Mouse (Mus musculus) stomach, embryonic 14.5 days (tissue): ENCODE measurements at regions not wholly inside any gene's neighbourhood (a gene's known extent, or its start where the extent isn't known, plus 50 kb on each side); places are given as distances from the start of the nearest gene placed in this dataset.

Source experiments
- ATAC-seq: fragments of 200-750 bp; cut with Nextera tagmentation; 2 replicates; pipeline ENCODE4 v1.8.0; 2017; ENCODE audit warnings: low read depth, moderate TSS enrichment; ENCODE audit not compliant: insufficient number of reproducible peaks, insufficient read depth, low FRiP score
- H3K27ac ChIP-seq: fragments of 300-500 bp; sonication (generic); 2 replicates; pipeline ENCODE4 v1.5.1; 2014; ENCODE audit warnings: mild to moderate bottlenecking, low read length, moderate library complexity, mixed read lengths
- H3K27me3 ChIP-seq: fragments of 300-500 bp; sonication (generic); 2 replicates; pipeline ENCODE4 v1.6.1; 2014; ENCODE audit warnings: low read length, control low read depth, mixed read lengths; ENCODE audit not compliant: control insufficient read depth, insufficient read depth
- H3K36me3 ChIP-seq: fragments of 300-500 bp; sonication (generic); 2 replicates; pipeline ENCODE4 v1.6.1; 2014; ENCODE audit warnings: mild to moderate bottlenecking, control low read depth, low read length, moderate library complexity, mixed read lengths; ENCODE audit not compliant: control insufficient read depth, insufficient read depth
- H3K4me1 ChIP-seq: fragments of 300-500 bp; sonication (generic); 2 replicates; pipeline ENCODE4 v1.6.1; 2014; ENCODE audit warnings: low read length, control low read depth, mixed read lengths; ENCODE audit not compliant: control insufficient read depth, insufficient read depth
- H3K4me2 ChIP-seq: fragments of 300-500 bp; sonication (generic); replicated peaks from 2 replicates; pipeline ENCODE4 v1.6.1; 2014; ENCODE audit warnings: low read depth, low read length, control low read depth
- H3K4me3 ChIP-seq: fragments of 300-500 bp; sonication (generic); 2 replicates; pipeline ENCODE4 v1.5.1; 2014; ENCODE audit warnings: low read depth, low read length, control low read depth
- H3K9ac ChIP-seq: fragments of 300-500 bp; sonication (generic); replicated peaks from 2 replicates; pipeline ENCODE4 v1.6.1; 2014; ENCODE audit warnings: low read depth, mild to moderate bottlenecking, control low read depth, low read length, moderate library complexity, mixed read lengths
- H3K9me3 ChIP-seq: fragments of 300-500 bp; sonication (generic); 2 replicates; pipeline ENCODE4 v1.6.1; 2016; ENCODE audit warnings: low read depth, low read length, control low read depth; ENCODE audit not compliant: control insufficient read depth
- WGBS: fragments of 180-500 bp; shearing (Covaris S2); extraction: QIAGEN DNeasy Blood & Tissue Kit; methylation state at CpG from one replicate; pipeline ENCODE4 v1.1.7; 2014; 5-methylcytosine and 5-hydroxymethylcytosine counted together

DNA sequence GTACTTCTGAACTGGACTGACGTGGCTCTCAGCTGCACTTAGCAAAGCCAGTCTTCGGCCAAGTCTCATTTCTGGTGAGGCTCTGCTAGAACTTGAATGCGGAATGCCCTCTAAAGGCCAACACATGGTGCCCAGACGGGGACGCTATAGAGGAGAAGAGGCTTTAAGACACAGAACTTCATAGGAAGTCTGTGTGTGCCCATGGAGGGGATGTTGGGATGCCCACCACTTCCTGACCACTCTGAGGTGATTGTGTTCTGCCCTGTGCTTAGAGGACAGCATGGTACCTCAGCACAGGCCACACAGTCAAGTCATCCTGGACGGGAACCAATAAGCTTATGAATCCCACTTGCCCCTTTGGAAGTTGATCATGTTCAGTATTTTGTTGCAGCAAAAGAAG, 325.3 kb upstream of the Map3k7 start:
- 93% methylated on average over 6 of the region's 6 CpGs for WGBS
- no peak overlapping the region for H3K4me2 ChIP-seq
- H3K4me1 ChIP-seq, result no peaks in the 10 kb centered on the region
- H3K27ac ChIP-seq, result no peak overlapping the region
- ATAC-seq, result no peak
- no peak overlapping the region for H3K4me3 ChIP-seq
- no peak overlapping the region for H3K9ac ChIP-seq
- H3K9me3 ChIP-seq, result no peaks in the 10 kb centered on the region
- no peaks in the 10 kb centered on the region for H3K36me3 ChIP-seq
- H3K27me3 ChIP-seq, result no peaks in the 10 kb centered on the region

DNA sequence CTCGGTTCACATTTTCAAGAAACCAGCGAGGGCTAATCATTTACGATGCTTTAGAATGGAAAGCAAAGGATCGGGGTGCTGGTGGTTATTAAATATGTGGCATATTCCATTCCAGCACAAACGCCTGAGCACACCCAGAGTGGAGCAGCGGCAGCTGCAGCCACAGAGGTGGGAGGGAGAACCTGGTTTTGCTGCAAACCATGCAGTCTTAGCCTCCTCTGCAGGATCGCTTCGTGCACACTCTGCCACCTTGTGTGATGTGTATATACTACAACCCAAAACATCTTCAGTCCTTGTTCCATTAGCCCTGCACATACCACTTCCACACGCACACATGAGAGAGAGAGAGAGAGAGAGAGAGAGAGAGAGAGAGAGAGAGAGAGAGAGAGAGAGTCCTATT, 321.7 kb upstream of the Map3k7 start:
- H3K4me2 ChIP-seq, result peak overlapping the region; percentile 8; the same call in 1 of the 2 replicates
- H3K4me1 ChIP-seq, result no peaks in the 10 kb centered on the region
- H3K9me3 ChIP-seq, result no peaks in the 10 kb centered on the region
- H3K36me3 ChIP-seq, result no peaks in the 10 kb centered on the region
- no peak overlapping the region for H3K9ac ChIP-seq
- no peak overlapping the region for H3K4me3 ChIP-seq
- no peaks in the 10 kb centered on the region for H3K27me3 ChIP-seq
- 26% methylated on average over 9 of the region's 9 CpGs for WGBS
- ATAC-seq, result peak; percentile 88
- H3K27ac ChIP-seq, result no peak overlapping the region

DNA sequence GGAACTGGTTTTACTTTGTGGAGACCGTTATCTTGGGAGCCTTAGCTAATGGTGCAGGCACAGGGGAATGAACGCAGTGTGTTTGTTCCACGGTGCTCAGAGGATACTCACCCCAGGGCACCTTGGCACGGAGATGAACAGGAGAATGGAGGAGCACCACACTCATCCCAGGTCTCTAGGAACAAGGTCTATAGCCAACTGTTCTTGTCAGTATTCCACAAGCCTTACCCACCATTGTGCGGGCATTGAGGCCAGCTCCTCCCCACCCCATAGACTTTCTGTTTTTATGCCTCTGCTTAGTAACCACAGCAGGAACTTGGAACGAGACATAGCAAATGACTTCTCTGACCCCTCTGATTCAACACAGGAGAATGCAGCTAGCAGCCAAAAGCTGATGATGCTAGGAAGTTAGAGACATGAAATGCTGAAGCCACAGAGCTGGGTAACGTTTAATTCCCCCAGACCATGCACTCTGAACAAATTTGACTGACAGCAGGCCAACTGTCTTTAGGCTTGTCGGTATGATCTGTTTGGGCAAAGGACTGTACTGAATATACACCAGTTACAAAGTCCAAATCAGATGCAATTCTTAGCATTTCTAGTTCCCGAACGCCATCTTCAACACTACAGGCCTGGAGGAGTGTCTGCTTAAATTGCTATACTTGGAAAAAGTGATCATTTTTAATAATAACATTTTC, 321.2 kb upstream of the Map3k7 start:
- ATAC-seq, result peak; percentile 44; the same call in 1 of the 2 replicates
- peak overlapping the region; percentile 8; the same call in 1 of the 2 replicates for H3K4me2 ChIP-seq
- WGBS, result 45% methylated on average over 10 of the region's 10 CpGs

DNA sequence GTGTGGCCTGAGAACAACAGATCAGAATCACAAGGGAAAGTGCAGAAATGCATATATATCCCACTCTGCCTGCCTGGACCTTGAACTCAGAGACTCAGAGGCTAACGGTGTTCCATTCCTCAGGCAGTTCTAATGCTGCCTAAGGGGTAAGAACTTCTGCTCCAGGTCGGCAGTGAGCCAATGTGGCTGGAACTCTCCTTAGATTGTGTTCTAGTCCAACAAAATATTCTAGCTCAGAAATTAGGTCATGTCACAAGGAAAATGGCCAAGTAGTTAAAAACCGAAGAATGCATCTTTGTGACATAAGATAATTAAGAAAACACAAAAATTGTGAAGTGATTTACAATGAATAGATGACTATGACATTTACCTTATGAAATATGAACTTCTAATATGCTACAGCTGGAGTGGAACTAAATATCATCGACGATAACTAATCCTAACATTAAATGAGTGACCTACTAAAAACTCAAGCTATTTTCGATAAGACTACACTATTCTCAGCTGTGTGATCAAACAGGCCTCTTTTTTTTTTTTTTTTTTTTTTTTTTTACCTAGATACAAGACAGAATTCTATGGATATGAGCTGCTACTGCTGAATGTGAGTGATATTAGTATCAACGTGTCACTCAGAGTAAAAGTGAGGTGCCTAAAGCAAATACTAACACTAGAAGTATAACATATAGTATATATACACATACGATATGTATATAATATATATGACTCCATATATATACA, 315.1 kb upstream of the Map3k7 start:
- Histone ChIP-seq H3K4me3 (no peak overlapping the region), H3K27ac (no peak overlapping the region), H3K4me1 (no peaks in the 10 kb centered on the region), H3K9me3 (no peaks in the 10 kb centered on the region), H3K36me3 (no peaks in the 10 kb centered on the region), H3K4me2 (no peak overlapping the region), H3K27me3 (no peaks in the 10 kb centered on the region), H3K9ac (no peak overlapping the region)
- no peak for ATAC-seq
- 84% methylated on average over 8 of the region's 8 CpGs for WGBS

More for the DNA sequence above, 321.2 kb upstream of the Map3k7 start:
- no peak overlapping the region for H3K27ac ChIP-seq
- H3K36me3 ChIP-seq, result no peaks in the 10 kb centered on the region
- no peak overlapping the region for H3K9ac ChIP-seq
- no peaks in the 10 kb centered on the region for H3K9me3 ChIP-seq
- no peaks in the 10 kb centered on the region for H3K4me1 ChIP-seq
- H3K4me3 ChIP-seq, result no peak overlapping the region
- H3K27me3 ChIP-seq, result no peaks in the 10 kb centered on the region

DNA sequence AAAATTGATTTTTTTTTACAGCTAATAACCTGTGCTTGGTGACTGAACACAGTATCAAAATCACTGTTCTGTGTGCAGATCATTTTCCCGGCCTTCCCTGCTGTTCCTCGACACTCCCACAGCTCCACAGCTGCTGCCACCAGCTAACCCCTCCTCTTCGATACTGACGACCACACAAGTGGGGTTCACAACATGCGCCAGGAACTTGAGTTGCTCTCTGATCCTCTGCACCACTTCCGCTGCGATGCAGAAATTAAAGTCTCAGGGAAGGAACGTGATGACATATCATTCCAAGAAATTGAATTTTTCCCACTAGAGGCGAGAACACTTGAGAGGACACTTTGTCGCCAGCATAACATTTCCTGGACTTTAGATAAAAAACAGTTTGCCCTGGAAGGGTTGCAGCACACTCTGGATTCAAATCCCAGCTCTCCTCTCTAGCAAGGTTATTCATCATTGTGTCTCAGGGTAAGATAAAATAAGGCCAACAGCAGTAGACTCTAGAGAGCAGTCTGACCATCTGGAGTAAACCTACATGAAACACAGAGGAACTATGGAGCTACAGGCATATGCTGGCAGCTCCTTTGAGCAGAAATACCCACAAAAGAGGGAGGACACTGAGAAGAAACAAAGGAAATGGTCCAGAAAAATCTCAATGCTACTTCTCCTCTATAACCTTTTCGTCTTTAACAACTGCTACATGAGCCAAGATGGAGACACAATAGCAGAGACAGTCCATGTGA, 308.4 kb upstream of the Map3k7 start:
- H3K4me2 ChIP-seq, result no peak overlapping the region
- no peak overlapping the region for H3K9ac ChIP-seq
- no peak overlapping the region for H3K4me3 ChIP-seq
- H3K4me1 ChIP-seq, result no peaks in the 10 kb centered on the region
- H3K27me3 ChIP-seq, result no peaks in the 10 kb centered on the region
- H3K9me3 ChIP-seq, result no peaks in the 10 kb centered on the region
- WGBS, result 50% methylated on average over 11 of the region's 11 CpGs
- ATAC-seq, result no peak
- no peak overlapping the region for H3K27ac ChIP-seq
- H3K36me3 ChIP-seq, result no peaks in the 10 kb centered on the region

DNA sequence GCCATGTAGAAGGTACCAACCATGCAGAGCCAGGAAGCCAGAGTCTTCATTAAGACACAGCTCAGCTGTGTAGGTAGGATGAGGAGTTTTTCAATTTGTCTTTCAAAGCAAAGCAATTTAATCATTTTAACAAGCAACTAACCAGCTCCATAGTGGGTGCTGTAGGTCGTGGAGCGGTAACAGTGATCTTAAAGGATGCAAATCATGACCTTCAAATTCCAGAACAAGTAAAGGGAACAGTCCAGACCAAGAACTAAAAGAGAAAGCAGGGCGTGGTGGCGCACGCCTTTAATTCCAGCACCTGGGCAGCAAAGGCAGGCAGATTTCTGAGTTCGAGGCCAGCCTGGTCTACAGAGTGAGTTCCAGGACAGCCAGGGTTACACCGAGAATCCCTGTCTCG, 307.8 kb upstream of the Map3k7 start:
- 90% methylated on average over 8 of the region's 8 CpGs for WGBS
- H3K9ac ChIP-seq, result no peak overlapping the region
- H3K4me2 ChIP-seq, result no peak overlapping the region
- no peak for ATAC-seq
- H3K27me3 ChIP-seq, result no peaks in the 10 kb centered on the region
- no peak overlapping the region for H3K4me3 ChIP-seq
- H3K9me3 ChIP-seq, result no peaks in the 10 kb centered on the region
- H3K27ac ChIP-seq, result no peak overlapping the region
- no peaks in the 10 kb centered on the region for H3K4me1 ChIP-seq
- no peaks in the 10 kb centered on the region for H3K36me3 ChIP-seq

DNA sequence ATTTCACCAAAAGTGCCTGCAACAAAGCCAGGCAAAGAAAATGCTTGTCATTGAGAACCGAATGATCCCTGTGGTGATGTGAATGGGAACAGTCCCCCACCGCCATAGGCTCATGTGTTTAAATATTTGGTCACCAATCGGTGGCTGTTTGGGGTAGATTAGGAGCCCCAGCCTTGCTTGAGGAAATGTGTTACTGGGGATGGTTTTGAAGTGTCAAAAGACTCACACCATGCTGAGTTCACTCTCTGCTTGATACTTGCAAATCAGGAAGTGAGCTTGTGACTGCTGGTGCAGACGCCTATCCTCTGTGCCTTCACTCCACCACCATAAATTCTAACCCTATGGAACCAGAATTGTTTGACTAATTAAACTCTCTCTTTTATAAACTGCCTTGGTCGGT, 305.1 kb upstream of the Map3k7 start:
- H3K9ac ChIP-seq, result no peak overlapping the region
- no peak overlapping the region for H3K4me3 ChIP-seq
- no peak overlapping the region for H3K4me2 ChIP-seq
- no peaks in the 10 kb centered on the region for H3K36me3 ChIP-seq
- H3K9me3 ChIP-seq, result no peaks in the 10 kb centered on the region
- no peak for ATAC-seq
- no peaks in the 10 kb centered on the region for H3K4me1 ChIP-seq
- no peaks in the 10 kb centered on the region for H3K27me3 ChIP-seq
- no peak overlapping the region for H3K27ac ChIP-seq
- 48% methylated on average over 5 of the region's 5 CpGs for WGBS

DNA sequence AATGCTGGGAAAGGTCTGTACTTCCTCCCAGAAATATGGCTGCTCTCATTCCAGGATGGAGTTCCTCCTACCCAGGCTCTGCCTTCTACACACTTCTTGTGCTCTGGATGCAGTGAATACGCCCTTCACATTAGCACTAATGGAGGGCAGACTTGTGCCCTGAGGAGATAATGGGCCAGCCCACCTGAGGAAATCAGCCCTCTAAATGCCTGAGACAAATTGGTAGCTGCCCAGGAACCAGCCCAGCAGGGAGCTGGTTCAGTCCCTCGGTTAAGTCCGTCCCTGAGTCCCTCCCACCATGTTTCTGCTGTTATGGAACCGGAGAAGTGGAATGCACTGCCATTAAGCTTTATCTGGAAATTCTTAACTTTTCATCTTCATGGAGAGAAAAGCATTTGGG, 303.0 kb upstream of the Map3k7 start:
- no peak overlapping the region for H3K9ac ChIP-seq
- no peak overlapping the region for H3K27ac ChIP-seq
- no peak overlapping the region for H3K4me3 ChIP-seq
- no peak overlapping the region for H3K4me2 ChIP-seq
- WGBS, result 41% methylated on average over 4 of the region's 4 CpGs
- ATAC-seq, result no peak
- H3K4me1 ChIP-seq, result no peaks in the 10 kb centered on the region
- H3K9me3 ChIP-seq, result no peaks in the 10 kb centered on the region
- H3K27me3 ChIP-seq, result no peaks in the 10 kb centered on the region
- no peaks in the 10 kb centered on the region for H3K36me3 ChIP-seq
